Mouse (Mus musculus): Measurements from ENCODE around the gene Il6ra. TPM values are rescaled to one million over a fixed set of nuclear protein-coding genes. Genes with fewer than 3 reads are reported as not detected.
A peak's percentile ranks its signal among the peaks of the same experiment; 100 is the strongest.

The Il6ra gene
- total RNA-seq, 2 experiments from 2014 or later = 4.2 to 5.6 TPM

DNA sequence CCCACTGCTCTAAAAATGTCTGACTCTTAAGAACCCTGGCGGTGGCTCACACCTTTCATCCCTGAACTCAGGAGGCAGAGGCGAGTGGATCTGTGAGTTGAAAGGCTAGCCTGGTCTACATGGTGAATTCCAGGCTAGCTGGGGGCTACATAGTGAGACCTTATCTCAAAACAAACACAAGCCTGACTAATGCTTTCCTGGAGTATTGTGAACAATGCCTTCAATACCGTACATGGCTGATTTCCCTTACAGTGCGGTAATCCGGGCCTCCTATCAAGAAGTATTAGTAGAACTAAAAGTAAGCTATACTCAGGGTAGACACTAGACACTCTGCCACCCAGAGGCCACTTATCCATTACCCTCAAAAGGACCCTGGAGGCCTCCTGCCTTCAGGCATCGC, 64.9 kb downstream of the Il6ra start:
- no peak for DNase-seq

- peak in 1 of 2 experiments; percentile 58 for DNase-seq
These were observed 65.4 kb downstream of the Il6ra start for GRCm38 (mm10) chr3:89847596-89847995.

- no peak for DNase-seq
These were observed 65.9 kb downstream of the Il6ra start for GRCm38 (mm10) chr3:89847126-89847525.

GRCm38 (mm10) chr3:89845814-89846213, 67.2 kb downstream of the Il6ra start:
- no peak for DNase-seq

- peak; percentile 62 to 88 for DNase-seq
These were observed 69.8 kb downstream of the Il6ra start for GRCm38 (mm10) chr3:89843148-89843547.

DNA sequence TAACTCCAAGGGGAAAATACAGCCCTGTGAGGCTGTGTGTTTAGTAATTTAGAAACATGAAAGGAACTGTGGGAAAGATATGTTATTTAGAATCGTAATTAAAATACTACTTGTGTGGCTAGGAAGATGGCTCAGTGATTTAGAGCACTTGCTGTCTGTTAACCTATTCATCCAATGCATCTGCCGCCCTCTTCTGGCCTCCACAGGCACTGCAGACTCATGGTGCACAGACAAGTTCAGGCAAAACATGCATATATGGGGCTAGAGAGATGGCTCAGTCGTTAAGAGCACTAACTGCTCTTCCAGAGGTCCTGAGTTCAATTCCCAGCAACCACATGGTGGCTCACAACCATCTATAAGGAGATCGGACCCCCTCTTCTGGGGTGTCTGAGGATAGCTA, 70.7 kb downstream of the Il6ra start:
- DNase-seq = no peak

- DNase-seq = peak; percentile 48 to 84
These were observed 77.6 kb downstream of the Il6ra start for GRCm38 (mm10) chr3:89835362-89835761.

GRCm38 (mm10) chr3:89830815-89831591, 82.0 kb downstream of the Il6ra start, which contains the start of gene She:
She (plus strand) TSS chr3:89831370.
- peak in 1 of 2 experiments; percentile 72 for DNase-seq

DNA sequence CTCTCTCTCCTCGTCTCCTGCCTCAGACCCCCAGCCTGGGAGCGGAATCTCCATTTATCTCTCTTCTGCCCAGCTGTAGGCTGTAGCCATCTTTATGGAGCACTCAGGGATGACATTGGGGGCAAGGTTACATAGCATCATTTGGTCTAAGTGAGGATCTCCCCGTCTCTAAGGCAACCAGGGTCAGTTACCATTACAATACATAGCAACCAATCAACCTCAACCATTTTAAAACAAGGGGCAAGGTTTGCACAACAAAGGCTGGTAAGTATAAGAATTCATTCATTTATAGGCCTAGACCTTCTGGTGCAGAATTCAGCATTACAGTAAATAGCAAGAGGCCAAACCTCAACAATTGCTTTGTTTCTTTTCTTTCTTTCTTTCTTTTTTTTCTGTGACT, 86.7 kb downstream of the Il6ra start:
- DNase-seq = no peak

DNA sequence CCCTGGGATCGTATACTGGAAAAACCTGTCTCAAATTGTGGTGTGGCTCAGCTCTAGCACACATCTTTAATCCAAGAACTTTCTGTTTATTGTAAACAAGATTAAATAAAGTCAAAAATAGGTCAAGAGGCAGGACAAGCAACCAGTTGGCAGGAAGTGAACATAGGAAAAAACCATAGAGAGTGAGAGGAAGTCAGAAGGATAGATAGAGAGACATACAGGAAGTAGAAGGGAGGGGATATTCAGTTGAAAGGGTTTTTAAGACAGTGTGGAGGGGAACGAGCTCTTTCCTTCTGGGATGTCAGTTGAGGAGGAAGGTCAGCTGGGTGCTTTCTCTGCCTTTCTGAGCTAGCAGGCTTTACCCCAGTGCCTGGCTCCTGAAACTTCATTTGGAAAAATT, 89.4 kb downstream of the Il6ra start:
- no peak for DNase-seq

DNA sequence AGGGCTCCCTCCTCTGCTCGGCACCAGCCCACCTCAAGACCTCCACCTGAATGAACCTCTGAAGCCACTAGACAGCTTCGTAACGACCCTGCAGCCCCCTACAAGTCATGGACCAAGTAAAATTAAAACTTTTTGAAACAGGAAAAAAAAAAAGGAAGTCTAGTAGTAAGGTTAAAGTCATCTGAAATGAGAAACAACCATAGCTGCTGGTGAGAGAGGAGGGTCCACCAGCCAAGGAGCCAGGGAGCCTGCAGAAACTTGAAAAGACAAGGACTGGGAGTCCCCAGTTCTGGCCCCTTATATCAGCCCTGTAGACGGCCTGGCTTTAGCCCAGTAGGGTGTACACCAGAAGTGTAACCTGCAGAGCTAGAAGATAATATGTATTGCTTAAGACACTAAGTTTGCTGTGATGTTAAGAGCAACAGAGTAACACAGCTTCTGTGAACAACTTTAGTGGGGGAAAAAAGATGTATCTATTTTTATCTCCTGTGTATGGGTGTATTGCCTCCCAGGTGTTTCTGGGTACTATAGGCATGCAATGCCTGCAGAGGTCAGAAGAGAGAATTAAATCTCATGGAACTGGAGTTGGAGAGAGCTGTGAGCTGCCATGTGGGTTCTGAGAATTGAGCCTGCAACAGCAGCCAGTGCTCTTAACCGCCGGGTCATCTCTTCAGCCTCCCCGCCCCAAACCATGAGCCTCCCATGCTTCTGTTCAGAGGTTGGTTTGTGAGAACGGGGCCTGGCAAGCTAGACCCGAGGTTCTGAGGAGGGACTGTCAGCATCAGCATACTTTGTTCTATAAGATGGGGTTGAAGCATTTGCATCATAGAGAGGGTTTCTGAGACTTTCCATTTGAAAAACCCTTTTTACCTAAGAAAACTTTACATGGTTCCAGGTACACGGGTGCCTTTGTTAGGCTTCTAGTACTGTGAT, 91.2 kb downstream of the Il6ra start:
- no peak for DNase-seq

GRCm38 (mm10) chr3:89821096-89821513, 91.9 kb downstream of the Il6ra start:
- no peak for DNase-seq

DNA sequence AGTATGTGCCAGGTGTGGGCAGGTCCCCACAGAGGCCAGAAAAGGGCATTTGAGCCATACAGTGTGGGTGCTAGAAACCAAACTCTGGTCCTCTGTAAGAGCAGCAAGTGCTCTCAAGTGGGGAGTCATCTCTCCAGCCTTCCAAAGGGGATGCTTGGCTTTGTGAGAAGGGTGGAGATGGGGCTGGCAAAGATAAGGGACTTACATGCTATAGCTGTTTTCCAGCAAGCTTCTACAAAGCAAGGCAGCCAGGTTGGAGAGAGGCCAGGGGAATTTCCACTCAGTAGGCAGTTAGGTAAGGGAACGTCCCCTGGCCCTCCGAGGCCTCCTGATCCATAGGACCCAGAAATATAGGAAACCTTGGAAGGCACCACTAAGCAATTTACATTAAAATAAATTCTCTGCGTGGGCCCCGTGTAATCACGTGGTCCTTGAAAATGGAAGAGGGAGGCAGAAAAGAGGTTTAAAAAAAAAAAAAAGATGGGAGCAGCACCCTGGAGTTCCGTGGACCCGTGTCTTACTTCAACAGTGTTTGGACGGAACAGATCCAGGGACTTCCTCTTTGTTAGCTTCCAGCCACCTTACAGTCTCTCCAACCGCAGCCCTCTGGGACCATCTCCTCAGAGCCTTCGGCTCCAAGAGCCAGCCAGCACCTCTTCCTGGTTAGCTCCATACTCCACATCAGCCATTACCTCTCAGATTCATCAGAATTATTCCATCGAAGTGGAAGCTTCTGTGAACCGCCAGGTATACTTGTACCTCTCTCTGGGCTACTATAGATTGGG, 92.5 kb downstream of the Il6ra start:
- no peak for DNase-seq

GRCm38 (mm10) chr3:89819897-89820296, 93.1 kb downstream of the Il6ra start:
- no peak for DNase-seq

DNA sequence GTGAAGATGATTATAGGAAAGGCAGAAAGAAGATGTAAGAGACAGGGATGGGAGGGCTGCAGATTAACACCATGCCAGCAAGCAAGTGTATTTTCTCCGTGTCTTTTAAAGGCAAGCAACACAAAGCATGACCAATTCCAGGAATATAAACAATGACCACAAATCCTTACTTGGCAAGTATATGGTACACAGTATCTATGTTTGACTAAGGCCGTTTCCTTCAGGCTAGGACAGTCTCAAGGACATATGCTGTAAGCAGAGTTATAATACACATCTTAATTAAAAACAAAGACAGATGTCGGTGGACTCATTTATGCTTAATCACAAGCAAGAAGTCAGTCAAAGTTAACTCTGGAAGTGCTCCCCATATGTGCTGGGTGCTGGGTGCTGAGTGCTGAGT, 94.4 kb downstream of the Il6ra start:
- no peak for DNase-seq

- DNase-seq = peak; percentile 53 to 70
These were observed 95.9 kb downstream of the Il6ra start for GRCm38 (mm10) chr3:89817056-89817455.

Other genes with a start within 250 kb of the Il6ra start
- gene Adar, start 198.2 kb downstream of the Il6ra start, total RNA-seq (2021) = 10 to 100 TPM; 10.2 to 11.0 TPM
- under 1 TPM in 1 of 2 experiments, not detected in 1; 0.18 TPM for gene Chrnb2, start 148.6 kb downstream of the Il6ra start, total RNA-seq (2021)
- 10 to 100 TPM; 25.9 to 26.1 TPM for gene Ube2q1, start 139.6 kb downstream of the Il6ra start, total RNA-seq (2021)
- gene She, start 81.8 kb downstream of the Il6ra start, total RNA-seq (2021) = 10 to 100 TPM; 10.0 to 10.5 TPM
- 10 to 100 TPM; 14.7 to 14.9 TPM for gene Atp8b2, start 50.3 kb upstream of the Il6ra start, total RNA-seq (2021)
- gene Hax1, start 85.6 kb upstream of the Il6ra start, total RNA-seq (2021) = 10 to 100 TPM; 46.1 to 48.5 TPM
- 10 to 100 TPM; 92.4 to 97.6 TPM for gene 4933434E20Rik, start 138.4 kb upstream of the Il6ra start, total RNA-seq (2021)
- 100 to 1,000 TPM in 1 of 2 experiments, 10 to 100 TPM in 1; 83.7 to 107 TPM for gene Ubap2l, start 139.4 kb upstream of the Il6ra start, total RNA-seq (2021)
- 10 to 100 TPM; 42.9 to 46.2 TPM for gene Tpm3, start 159.5 kb upstream of the Il6ra start, total RNA-seq (2021)
- under 1 TPM; 0.12 to 0.18 TPM for gene Nup210l, start 190.9 kb upstream of the Il6ra start, total RNA-seq (2021)

Measured in heart, adult 18-20 months (tissue).